Mouse (Mus musculus) lung, postnatal 0 days (tissue): Measurements from ENCODE around the gene Patj.

Experiments used
- CTCF ChIP-seq: IDR thresholded peaks from 2 replicates; pipeline ENCODE4 v1.5.1; 2016; ENCODE audit warnings: antibody characterized with exemption, mild to moderate bottlenecking
- EP300 ChIP-seq: IDR thresholded peaks from 2 replicates; pipeline ENCODE4 v1.6.1; 2016; ENCODE audit warnings: antibody characterized with exemption, mild to moderate bottlenecking, control low read depth

DNA sequence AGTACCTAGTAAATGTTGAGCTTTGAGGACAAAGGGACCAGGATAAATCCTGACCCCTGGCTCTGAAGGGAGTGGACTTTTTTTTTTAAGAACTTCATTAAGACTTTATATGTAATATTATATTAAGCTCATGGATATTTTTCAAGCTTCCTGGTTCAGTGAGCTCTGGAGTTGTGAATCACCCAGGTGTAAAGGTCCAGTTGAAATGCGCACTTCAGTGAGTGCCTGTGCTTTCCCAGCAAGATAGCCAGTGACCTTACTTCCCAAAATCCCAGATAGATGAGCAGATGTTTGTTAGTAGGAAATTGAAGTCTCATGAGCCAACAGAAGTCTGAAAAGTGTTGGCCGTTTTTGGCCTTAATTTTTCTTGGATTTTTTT, 6.0 kb downstream of the Patj start:
- TF ChIP-seq CTCF (no peak), EP300 (no peak)
